ENCODE assay signal across 29 mouse cellular contexts in the genomic region with DNA sequence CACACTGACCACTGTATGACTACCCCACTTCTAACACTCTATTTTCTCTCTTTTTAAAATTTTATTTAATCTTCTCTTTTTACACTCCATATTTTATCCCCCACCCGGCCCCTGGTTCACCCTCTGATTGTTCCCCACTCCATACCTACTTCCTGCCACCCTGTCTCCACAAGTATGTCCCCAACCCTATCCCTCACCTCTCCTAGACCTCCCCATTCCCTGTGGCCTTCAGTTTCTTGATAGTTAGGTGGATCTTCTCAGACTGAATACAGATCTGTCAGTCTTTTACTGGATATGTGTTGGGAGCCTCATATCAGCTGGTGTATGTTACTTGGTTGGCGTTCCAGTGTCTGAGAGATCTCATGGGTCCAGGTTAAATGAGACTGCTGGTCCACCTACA. TPM values are rescaled to one million over a fixed set of nuclear protein-coding genes. Genes with fewer than 3 reads are reported as not detected.
"Had no signal": no experiment of that assay in that cellular context is flagged by ENCODE, and none has a peak within 500 bp of the region (broad histone marks: within the 10 kb centered on the region; RNA-seq: fewer than 3 reads in every experiment).

No protein-coding gene starts in this region.

- H3K9ac ChIP-seq: heart, embryonic 13.5 days; heart, embryonic 15.5 days; hindbrain, embryonic 13.5 days; hindbrain, embryonic 15.5 days; intestine, embryonic 15.5 days; limb, embryonic 12.5 days; liver, embryonic 13.5 days had no signal

- H3K9me3 ChIP-seq: heart, embryonic 13.5 days; heart, embryonic 15.5 days; hindbrain, embryonic 10.5 days; hindbrain, embryonic 13.5 days; hindbrain, embryonic 15.5 days; intestine, embryonic 15.5 days; limb, embryonic 10.5 days; limb, embryonic 12.5 days; liver, embryonic 13.5 days had no signal

- H3K27me3 ChIP-seq: heart, embryonic 13.5 days; heart, embryonic 15.5 days; hindbrain, embryonic 13.5 days; hindbrain, embryonic 15.5 days; intestine, embryonic 15.5 days; limb, embryonic 12.5 days; liver, embryonic 13.5 days had no signal

- H3K4me2 ChIP-seq: heart, embryonic 11.5 days; heart, embryonic 13.5 days; heart, embryonic 15.5 days; hindbrain, embryonic 13.5 days; hindbrain, embryonic 15.5 days; intestine, embryonic 15.5 days; limb, embryonic 12.5 days; liver, embryonic 11.5 days; liver, embryonic 13.5 days had no signal

- ATAC-seq: inflammation-experienced regulatory T-cells, adult 6 months; intestine, embryonic 15.5 days; intestine, postnatal 0 days had no signal

- H3K36me3 ChIP-seq: heart, embryonic 13.5 days; heart, embryonic 15.5 days; hindbrain, embryonic 10.5 days; hindbrain, embryonic 13.5 days; hindbrain, embryonic 15.5 days; intestine, embryonic 15.5 days; limb, embryonic 10.5 days; limb, embryonic 12.5 days; liver, embryonic 13.5 days had no signal

- H3K27ac ChIP-seq: heart, adult 2 months; heart, embryonic 13.5 days; heart, embryonic 15.5 days; hindbrain, embryonic 10.5 days; hindbrain, embryonic 13.5 days; hindbrain, embryonic 15.5 days; intestine, embryonic 15.5 days; layer of hippocampus, adult 2 months; left cerebral cortex, adult 2 months; limb, embryonic 10.5 days; limb, embryonic 12.5 days; liver, embryonic 13.5 days had no signal

- H3K4me1 ChIP-seq: heart, embryonic 13.5 days; heart, embryonic 15.5 days; hindbrain, embryonic 10.5 days; hindbrain, embryonic 13.5 days; hindbrain, embryonic 15.5 days; intestine, embryonic 15.5 days; limb, embryonic 10.5 days; limb, embryonic 12.5 days; liver, embryonic 13.5 days had no signal

- DNase-seq: gastrocnemius, adult 2 months; gastrocnemius, postnatal 10 days; gastrocnemius, postnatal 25 days; heart, adult 2 months; heart, postnatal 4 days; kidney, adult 18-20 months; kidney, adult 8-10 months; kidney, postnatal 10 days; kidney, postnatal 25 days; kidney, postnatal 4 days; liver; liver, embryonic 13.5 days had no signal

- H3K4me3 ChIP-seq: gastrocnemius, adult 2 months; heart, adult 2 months; heart, embryonic 13.5 days; heart, embryonic 15.5 days; hindbrain, embryonic 10.5 days; hindbrain, embryonic 13.5 days; hindbrain, embryonic 15.5 days; intestine, embryonic 15.5 days; layer of hippocampus, adult 2 months; left cerebral cortex, adult 2 months; limb, embryonic 10.5 days; limb, embryonic 12.5 days; liver, embryonic 13.5 days had no signal

RNA-seq across cellular contexts. Expression of a gene that starts 1.7 kb away (rescaled TPM):
- total RNA-seq: layer of hippocampus, adult 2 months; layer of hippocampus, postnatal 10 days; layer of hippocampus, postnatal 25 days; left cerebral cortex, adult 2 months; left cerebral cortex, postnatal 14 days had no signal
- polyA plus RNA-seq: limb, embryonic 10.5 days had no signal

RNA-seq across cellular contexts. Expression of a gene that starts 27.9 kb away (rescaled TPM):
- polyA plus RNA-seq: hindbrain, embryonic 10.5 days; limb, embryonic 10.5 days had no signal
